ENCODE assay signal across 31 mouse cellular contexts in genomic region chr9:57256861-57257260, GRCm38 (mm10). TPM values are rescaled to one million over a fixed set of nuclear protein-coding genes. Genes with fewer than 3 reads are reported as not detected.
DNase-seq lines count a peak whose midpoint lies in the region; ATAC-seq and TF ChIP-seq lines count a peak whose summit lies in the region.
"Had no signal": no experiment of that assay in that cellular context is flagged by ENCODE, and none has a peak within 500 bp of the region (broad histone marks: within the 10 kb centered on the region; RNA-seq: fewer than 3 reads in every experiment).

No protein-coding gene starts in this region.

- H3K27me3 ChIP-seq in G1E (ENCODE audit: insufficient read depth, low read length): no peaks in the 10 kb centered on the region
- H3K27me3 ChIP-seq: CH12.LX; embryonic facial prominence, embryonic 13.5 days; forebrain, embryonic 15.5 days had no signal

- H3K36me3 ChIP-seq in G1E (replicated peaks): peaks cover 95% of the 10 kb centered on the region
- H3K36me3 ChIP-seq: forebrain, embryonic 15.5 days had no signal

- peak; percentile 90 for DNase-seq in heart, adult 11 months
- DNase-seq in heart, postnatal 14 days: no peak
- DNase-seq in layer of hippocampus, adult 2 months (ENCODE audit: low spot score in 2 of 2): no peak
- DNase-seq in layer of hippocampus, postnatal 10 days (ENCODE audit: low spot score in 2 of 2): no peak
- no peak for DNase-seq in G1E (ENCODE audit: low spot score)
- no peak for DNase-seq in kidney, postnatal 10 days
- DNase-seq: adrenal gland, adult 8-10 months; adrenal gland, postnatal 25 days; B cell, adult 2 months; cerebellum, adult 18-20 months; cerebellum, adult 9-10 months; cerebellum, postnatal 14 days; gastrocnemius, postnatal 25 days; heart, adult 2 months; heart, postnatal 10 days; heart, postnatal 4 days; kidney, adult 18-20 months had no signal

- peak overlapping the region; percentile 28; the same call in 1 of the 2 replicates for H3K27ac ChIP-seq in layer of hippocampus, adult 2 months
- H3K27ac ChIP-seq: embryonic facial prominence, embryonic 13.5 days; forebrain, embryonic 12.5 days; forebrain, embryonic 15.5 days; heart, adult 2 months; heart, embryonic 10.5 days; hindbrain, embryonic 14.5 days had no signal

- TF ChIP-seq CTCF in layer of hippocampus, adult 2 months (conservative IDR thresholded peaks at IDR 0.05): no peak
- no peak for TF ChIP-seq CTCF in G1E (IDR thresholded peaks at IDR 0.05; ENCODE audit: low read depth, low read length)

- ATAC-seq in G1E (ENCODE audit: extremely low read depth, insufficient number of reproducible peaks, low FRiP score, poor library complexity, severe bottlenecking): no peak
- ATAC-seq: activated CD4-positive, CD25-positive, alpha-beta regulatory T cell, adult 4 months; forebrain, embryonic 15.5 days had no signal

- no peak overlapping the region for H3K4me3 ChIP-seq in layer of hippocampus, adult 2 months
- H3K4me3 ChIP-seq in G1E (ENCODE audit: low read depth, low read length): peak overlapping the region; percentile 61; the same call in 1 of the 2 replicates
- H3K4me3 ChIP-seq: embryonic facial prominence, embryonic 13.5 days; erythroblast, embryonic 14.5 days; forebrain, embryonic 12.5 days; forebrain, embryonic 15.5 days; heart, adult 2 months; heart, embryonic 10.5 days had no signal

- peaks cover 89% of the 10 kb centered on the region for H3K4me1 ChIP-seq in G1E (ENCODE audit: insufficient read depth, low read depth, low read length)

- H3K9me3 ChIP-seq in G1E (replicated peaks): no peaks in the 10 kb centered on the region
- H3K9me3 ChIP-seq: embryonic facial prominence, embryonic 13.5 days; forebrain, embryonic 12.5 days; forebrain, embryonic 15.5 days; heart, embryonic 10.5 days had no signal

- intact Hi-C loops in heart, postnatal 14 days (cut with DNase I): loop anchor here (5.0 kb wide), 1 partner anchor 95 kb away; no protein-coding TSS in a partner anchor

RNA-seq across cellular contexts. Expression of gene 1700017B05Rik, which starts 5.6 kb away (rescaled TPM):
- 10 to 100 TPM; 15.5 to 16.4 TPM for total RNA-seq in heart, postnatal 14 days (2021)
- total RNA-seq in layer of hippocampus, adult 2 months (2021): 10 to 100 TPM; 29.4 to 32.4 TPM
- total RNA-seq in layer of hippocampus, postnatal 10 days (2021): 10 to 100 TPM; 22.5 to 26.7 TPM
- total RNA-seq in G1E (2014; fragmentation: Nextera tagmentation) (88.1 and 99.3 TPM in 2 replicates), G1E (2017) (20.1 and 21.1 TPM in 2 replicates)
- 154 and 169 TPM in 2 replicates for polyA plus RNA-seq in G1E (2012)

RNA-seq across cellular contexts. Expression of gene Trcg1, which starts 20.5 kb away (rescaled TPM):
- not detected for total RNA-seq in heart, postnatal 14 days (2021)
- not detected for total RNA-seq in layer of hippocampus, adult 2 months (2021)
- not detected for total RNA-seq in layer of hippocampus, postnatal 10 days (2021)
- total RNA-seq in G1E (2014; fragmentation: Nextera tagmentation) (not detected in 2 replicates), G1E (2017) (0.16 TPM in 1 of 2 replicates, not detected in the other)
- not detected in 2 replicates for polyA plus RNA-seq in G1E (2012)
- total RNA-seq: adrenal gland, adult 8-10 months; adrenal gland, postnatal 25 days; CH12.LX; gastrocnemius, adult 8-10 months; gastrocnemius, postnatal 25 days; heart, adult 2 months; heart, postnatal 10 days; heart, postnatal 4 days had no signal
- polyA plus RNA-seq: activated CD4-positive, CD25-positive, alpha-beta regulatory T cell, adult 4 months; brain, embryonic 14.5 days; embryonic facial prominence, embryonic 13.5 days; erythroblast, embryonic 14.5 days; forebrain, embryonic 12.5 days; forebrain, embryonic 15.5 days; gonadal fat pad, adult 2 months; heart, adult 2 months; heart, embryonic 10.5 days; heart, embryonic 14.5 days; hindbrain, embryonic 11.5 days; hindbrain, embryonic 14.5 days; intestine, embryonic 14.5 days had no signal
